Mouse (Mus musculus): ENCODE data around the gene Olfr90.

GRCm38 (mm10) chr17:37051745-37052144 lies 36.6 kb downstream of the Olfr90 start:
- TF ChIP-seq POLR2A (IDR thresholded peaks at IDR 0.05; ENCODE audit: extremely low read depth, insufficient read depth, low read length) (no peak), CTCF (IDR thresholded peaks at IDR 0.05; ENCODE audit: low read depth, low read length) (no peak)

All from liver, adult 2 months (tissue).